Mouse (Mus musculus): Measurements from ENCODE around the gene Mef2a. TPM values are rescaled to one million over a fixed set of nuclear protein-coding genes. Genes with fewer than 3 reads are reported as not detected.
"Not testable (repeated sequence)": the region's sequence is repeated elsewhere in the genome, so short reads cannot be mapped to it uniquely, and the experiment has no call there.

Mef2a gene
- polyA plus RNA-seq, 1 experiment, result 133 TPM

- Histone ChIP-seq H3K4me3 (ENCODE audit: insufficient read depth, low read length) (no peak overlapping the region), H3K4me1 (ENCODE audit: control insufficient read depth, insufficient read depth, low read length) (peaks cover 8% of the 10 kb centered on the region; the same call in 1 of the 2 replicates), H3K27ac (ENCODE audit: insufficient read depth, low read depth, low read length) (no peak overlapping the region)
- TF ChIP-seq CTCF (IDR thresholded peaks at IDR 0.05; ENCODE audit: low read depth, low read length) (no peak), POLR2A (IDR thresholded peaks at IDR 0.05; ENCODE audit: borderline replicate concordance, low read depth, low read length) (no peak)
These were observed 89.1 kb downstream of the Mef2a start for GRCm38 (mm10) chr7:67283581-67283980.

- H3K4me3 ChIP-seq (ENCODE audit: insufficient read depth, low read length); H3K27ac ChIP-seq (ENCODE audit: insufficient read depth, low read depth, low read length); H3K4me1 ChIP-seq (ENCODE audit: control insufficient read depth, insufficient read depth, low read length): not testable (repeated sequence)
These were observed 102.2 kb downstream of the Mef2a start for GRCm38 (mm10) chr7:67270447-67270846.

- TF ChIP-seq POLR2A (IDR thresholded peaks at IDR 0.05; ENCODE audit: borderline replicate concordance, low read depth, low read length) (no peak), CTCF (IDR thresholded peaks at IDR 0.05; ENCODE audit: low read depth, low read length) (no peak)
- no peak overlapping the region for H3K27ac ChIP-seq (ENCODE audit: insufficient read depth, low read depth, low read length)
- no peaks in the 10 kb centered on the region for H3K4me1 ChIP-seq (ENCODE audit: control insufficient read depth, insufficient read depth, low read length)
- no peak overlapping the region for H3K4me3 ChIP-seq (ENCODE audit: insufficient read depth, low read length)
These were observed 112.7 kb downstream of the Mef2a start for GRCm38 (mm10) chr7:67259828-67260563.

- no peak overlapping the region for H3K4me3 ChIP-seq (ENCODE audit: insufficient read depth, low read length)
- TF ChIP-seq CTCF (IDR thresholded peaks at IDR 0.05; ENCODE audit: low read depth, low read length), result no peak
- no peak for TF ChIP-seq POLR2A (IDR thresholded peaks at IDR 0.05; ENCODE audit: borderline replicate concordance, low read depth, low read length)
- peaks cover 14% of the 10 kb centered on the region for H3K4me1 ChIP-seq (ENCODE audit: control insufficient read depth, insufficient read depth, low read length)
- no peak overlapping the region for H3K27ac ChIP-seq (ENCODE audit: insufficient read depth, low read depth, low read length)
These were observed 126.6 kb downstream of the Mef2a start for GRCm38 (mm10) chr7:67246067-67246466.

- H3K4me1 ChIP-seq (ENCODE audit: control insufficient read depth, insufficient read depth, low read length), result peaks cover 14% of the 10 kb centered on the region
- no peak overlapping the region for H3K27ac ChIP-seq (ENCODE audit: insufficient read depth, low read depth, low read length)
- H3K4me3 ChIP-seq (ENCODE audit: insufficient read depth, low read length), result no peak overlapping the region
- TF ChIP-seq POLR2A (IDR thresholded peaks at IDR 0.05; ENCODE audit: borderline replicate concordance, low read depth, low read length) (no peak), CTCF (IDR thresholded peaks at IDR 0.05; ENCODE audit: low read depth, low read length) (no peak)
These were observed 127.4 kb downstream of the Mef2a start for GRCm38 (mm10) chr7:67245255-67245654.

- Histone ChIP-seq H3K4me1 (ENCODE audit: control insufficient read depth, insufficient read depth, low read length) (peaks cover 14% of the 10 kb centered on the region), H3K4me3 (ENCODE audit: insufficient read depth, low read length) (no peak overlapping the region), H3K27ac (ENCODE audit: insufficient read depth, low read depth, low read length) (no peak overlapping the region)
- no peak for TF ChIP-seq POLR2A (IDR thresholded peaks at IDR 0.05; ENCODE audit: borderline replicate concordance, low read depth, low read length)
- TF ChIP-seq CTCF (IDR thresholded peaks at IDR 0.05; ENCODE audit: low read depth, low read length), result no peak
These were observed 128.8 kb downstream of the Mef2a start for GRCm38 (mm10) chr7:67243894-67244282.

- H3K27ac ChIP-seq (ENCODE audit: insufficient read depth, low read depth, low read length), result peak overlapping the region; percentile 65
- no peak for TF ChIP-seq CTCF (IDR thresholded peaks at IDR 0.05; ENCODE audit: low read depth, low read length)
- no peak for TF ChIP-seq POLR2A (IDR thresholded peaks at IDR 0.05; ENCODE audit: borderline replicate concordance, low read depth, low read length)
- peaks cover 14% of the 10 kb centered on the region for H3K4me1 ChIP-seq (ENCODE audit: control insufficient read depth, insufficient read depth, low read length)
- no peak overlapping the region for H3K4me3 ChIP-seq (ENCODE audit: insufficient read depth, low read length)
These were observed 129.4 kb downstream of the Mef2a start for GRCm38 (mm10) chr7:67243121-67243893.

- H3K4me1 ChIP-seq (ENCODE audit: control insufficient read depth, insufficient read depth, low read length), result peaks cover 21% of the 10 kb centered on the region
- H3K27ac ChIP-seq (ENCODE audit: insufficient read depth, low read depth, low read length), result no peak overlapping the region
- H3K4me3 ChIP-seq (ENCODE audit: insufficient read depth, low read length), result no peak overlapping the region
- no peak for TF ChIP-seq CTCF (IDR thresholded peaks at IDR 0.05; ENCODE audit: low read depth, low read length)
- TF ChIP-seq POLR2A (IDR thresholded peaks at IDR 0.05; ENCODE audit: borderline replicate concordance, low read depth, low read length), result no peak
These were observed 130.7 kb downstream of the Mef2a start for GRCm38 (mm10) chr7:67241969-67242368.

GRCm38 (mm10) chr7:67237752-67238151 is 134.9 kb downstream of the Mef2a start:
- Histone ChIP-seq H3K27ac (ENCODE audit: insufficient read depth, low read depth, low read length) (no peak overlapping the region), H3K4me1 (ENCODE audit: control insufficient read depth, insufficient read depth, low read length) (peaks cover 16% of the 10 kb centered on the region), H3K4me3 (ENCODE audit: insufficient read depth, low read length) (no peak overlapping the region)
- TF ChIP-seq CTCF (IDR thresholded peaks at IDR 0.05; ENCODE audit: low read depth, low read length), result no peak
- TF ChIP-seq POLR2A (IDR thresholded peaks at IDR 0.05; ENCODE audit: borderline replicate concordance, low read depth, low read length), result no peak

- TF ChIP-seq POLR2A (IDR thresholded peaks at IDR 0.05; ENCODE audit: borderline replicate concordance, low read depth, low read length) (no peak), CTCF (IDR thresholded peaks at IDR 0.05; ENCODE audit: low read depth, low read length) (no peak)
- peaks cover 12% of the 10 kb centered on the region for H3K4me1 ChIP-seq (ENCODE audit: control insufficient read depth, insufficient read depth, low read length)
- H3K27ac ChIP-seq (ENCODE audit: insufficient read depth, low read depth, low read length), result no peak overlapping the region
- no peak overlapping the region for H3K4me3 ChIP-seq (ENCODE audit: insufficient read depth, low read length)
These were observed 136.3 kb downstream of the Mef2a start for GRCm38 (mm10) chr7:67236351-67236750.

Data from bone marrow macrophage, adult 2 months (primary cell).